Mouse (Mus musculus): ENCODE results near the gene Gstm6.

DNA sequence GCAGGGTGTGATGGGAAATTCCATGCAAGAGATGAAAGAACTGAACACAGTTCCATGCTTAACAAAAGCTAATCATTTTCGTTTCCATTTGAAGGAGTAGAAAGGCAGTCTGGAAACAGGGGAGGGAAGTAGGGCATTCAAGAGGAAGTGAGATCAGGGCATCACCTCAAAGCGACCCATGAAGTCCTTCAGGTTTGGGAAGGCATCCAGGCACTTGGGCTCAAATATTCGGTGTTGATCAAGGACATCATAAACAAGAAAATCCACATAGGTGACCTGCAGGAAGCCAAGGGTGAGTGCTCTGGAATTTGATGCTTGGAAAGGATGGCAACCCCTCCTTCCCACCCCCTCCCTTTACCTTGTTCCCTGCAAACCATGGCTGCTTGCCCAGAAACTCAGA is 40.2 kb upstream of the Gstm6 start:
- no peak for TF ChIP-seq CTCF (IDR thresholded peaks at IDR 0.05; ENCODE audit: low read depth, low read length)
- no peak for TF ChIP-seq GATA1 (IDR thresholded peaks at IDR 0.05; ENCODE audit: borderline replicate concordance, low read length)

Data from G1E (cell line).